Mouse (Mus musculus) MEL (cell line): ENCODE data around the gene Gulp1.

Source experiments
- HCFC1 ChIP-seq: IDR thresholded peaks from 2 replicates; pipeline ENCODE4 v1.6.1; 2012; ENCODE audit warnings: low read depth, mild to moderate bottlenecking, inconsistent platforms, low read length, improper control_type of control experiment, moderate library complexity
- MEF2A ChIP-seq: IDR thresholded peaks from 2 replicates; pipeline ENCODE4 v1.6.1; 2014; ENCODE audit warnings: low read depth, mild to moderate bottlenecking, inconsistent platforms, low read length, improper control_type of control experiment; ENCODE audit not compliant: poor library complexity, insufficient replicate concordance, severe bottlenecking; ENCODE audit errors: extremely low read depth
- POLR2A ChIP-seq, 2 experiments: IDR thresholded peaks; 2 replicates each; pipeline ENCODE4 v1.6.1; 2011 to 2012; ENCODE audit warnings: low read length in 2 of 2, mild to moderate bottlenecking in 2 of 2, control low read depth in 1 of 2, improper control_type of control experiment in 1 of 2, low read depth in 1 of 2, moderate library complexity in 1 of 2; ENCODE audit not compliant: control insufficient read depth in 1 of 2, insufficient read depth in 1 of 2, poor library complexity in 1 of 2
- POLR2AphosphoS5 ChIP-seq: IDR thresholded peaks from 2 replicates; pipeline ENCODE4 v1.6.1; 2012; ENCODE audit warnings: low read depth, borderline replicate concordance, mild to moderate bottlenecking, inconsistent platforms, low read length, moderate library complexity, mixed read lengths
- TAL1 ChIP-seq: IDR thresholded peaks from 2 replicates; pipeline ENCODE4 v1.6.1; 2012; ENCODE audit warnings: mild to moderate bottlenecking, inconsistent platforms, low read length, moderate library complexity, mixed read lengths
- USF1 ChIP-seq: IDR thresholded peaks from 2 replicates; pipeline ENCODE4 v1.6.1; 2014; ENCODE audit warnings: low read depth, mild to moderate bottlenecking, inconsistent platforms, low read length, improper control_type of control experiment, moderate library complexity

GRCm38 (mm10) chr1:44550261-44550660 is 1.1 kb upstream of the Gulp1 start:
- TF ChIP-seq TAL1 (no peak), USF1 (no peak), MEF2A (no peak), HCFC1 (no peak), POLR2AphosphoS5 (no peak), POLR2A (IDR thresholded peaks at IDR 0.05; ENCODE audit: control insufficient read depth in 1 of 2, insufficient read depth in 1 of 2, low read depth in 1 of 2, low read length in 2 of 2, poor library complexity in 1 of 2) (no peak)
